Comparison of ENCODE assay signal across 8 mouse cellular contexts in the genomic region with DNA sequence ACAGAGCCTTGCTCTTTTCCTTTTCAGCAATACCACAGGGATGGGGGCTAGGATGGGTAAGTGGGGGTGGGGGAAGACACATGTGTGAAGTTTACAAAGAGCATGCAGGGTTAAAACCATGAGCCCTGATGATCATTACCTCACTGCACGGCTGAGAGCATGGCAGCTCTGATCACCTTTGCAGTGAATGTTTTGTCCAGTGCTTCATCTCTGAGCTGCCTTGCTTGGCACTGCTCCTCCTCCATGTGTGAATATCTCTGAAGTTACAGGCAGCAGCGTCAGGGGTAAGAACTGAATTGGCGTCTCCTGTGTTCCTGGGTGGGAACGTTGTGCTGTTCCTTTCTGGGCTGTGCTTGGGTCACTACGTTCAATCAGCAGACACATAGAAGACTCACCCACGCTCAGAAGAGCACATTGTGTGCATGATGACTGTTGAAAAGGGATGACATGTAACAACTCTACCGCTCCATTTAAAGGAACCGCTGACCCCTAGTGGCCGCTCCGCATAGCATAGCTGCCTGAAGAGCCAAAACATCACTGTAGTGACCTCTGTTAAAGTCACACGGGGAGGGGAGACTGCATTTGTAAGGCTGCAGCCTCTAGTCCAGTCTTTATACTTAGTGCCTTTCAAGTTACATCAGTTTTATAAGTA.
A peak's percentile ranks its signal among the peaks of the same experiment; 100 is the strongest.
DNase-seq lines count a peak whose midpoint lies in the region; ATAC-seq and TF ChIP-seq lines count a peak whose summit lies in the region.

No protein-coding gene starts in this region.

- no peak overlapping the region for H3K4me3 ChIP-seq in C2C12 (ENCODE audit: insufficient read depth, poor library complexity, severe bottlenecking)
- H3K4me3 ChIP-seq in heart, embryonic 14.5 days (ENCODE audit: control insufficient read depth in 1 of 2, insufficient read depth in 1 of 2, low read depth in 1 of 2, low read length in 2 of 2): no peak overlapping the region
- no peak overlapping the region for H3K4me3 ChIP-seq in liver, embryonic 13.5 days (replicated peaks)
- H3K4me3 ChIP-seq in neural tube, embryonic 11.5 days (ENCODE audit: low read depth, low read length): no peak overlapping the region
- no peak overlapping the region for H3K4me3 ChIP-seq in stomach, embryonic 16.5 days (replicated peaks; ENCODE audit: low read length)

- peak; percentile 90 for TF ChIP-seq CTCF in C2C12 (IDR thresholded peaks at IDR 0.05; ENCODE audit: control insufficient read depth, insufficient read depth, insufficient read length)

- no peak overlapping the region for H3ac ChIP-seq in C2C12 (ENCODE audit: control insufficient read depth, insufficient read length, low read depth)

- no peaks in the 10 kb centered on the region for H3K36me3 ChIP-seq in C2C12 (ENCODE audit: control insufficient read depth, insufficient read depth)
- H3K36me3 ChIP-seq in heart, embryonic 14.5 days (ENCODE audit: control insufficient read depth, insufficient read depth, low read length): no peaks in the 10 kb centered on the region
- no peaks in the 10 kb centered on the region for H3K36me3 ChIP-seq in liver, embryonic 13.5 days
- H3K36me3 ChIP-seq in neural tube, embryonic 11.5 days (ENCODE audit: control insufficient read depth, insufficient read depth, low read length): no peaks in the 10 kb centered on the region
- H3K36me3 ChIP-seq in stomach, embryonic 16.5 days (ENCODE audit: control insufficient read depth, insufficient read depth, low read length): no peaks in the 10 kb centered on the region

- H3K9ac ChIP-seq in heart, embryonic 14.5 days (ENCODE audit: low read length): no peak overlapping the region
- no peak overlapping the region for H3K9ac ChIP-seq in liver, embryonic 13.5 days
- H3K9ac ChIP-seq in neural tube, embryonic 11.5 days (ENCODE audit: low read length): no peak overlapping the region
- H3K9ac ChIP-seq in stomach, embryonic 16.5 days (ENCODE audit: low read length): no peak overlapping the region

- 4% methylated on average over 11 of the region's 11 CpGs for WGBS in heart, embryonic 14.5 days
- 14% methylated on average over 11 of the region's 11 CpGs for WGBS in liver, embryonic 13.5 days (ENCODE audit: insufficient replicate concordance)
- 19% methylated on average over 11 of the region's 11 CpGs for WGBS in neural tube, embryonic 11.5 days
- WGBS in stomach, embryonic 16.5 days: 16% methylated on average over 11 of the region's 11 CpGs

- DNase-seq in brain, adult 2 months (ENCODE audit: low read depth, low spot score): peak; percentile 94
- DNase-seq in fibroblast of lung, adult 2 months (ENCODE audit: low read depth): peak; percentile 64
- DNase-seq in kidney, postnatal 10 days: peak; percentile 94
- DNase-seq in liver, embryonic 13.5 days: peak; percentile 54
- DNase-seq in neural tube, embryonic 11.5 days (ENCODE audit: low spot score): peak; percentile 79

- ATAC-seq in heart, embryonic 14.5 days (ENCODE audit: insufficient number of reproducible peaks, insufficient read depth, low FRiP score, low read depth): peak; percentile 66
- ATAC-seq in liver, embryonic 13.5 days (ENCODE audit: low read depth): peak; percentile 76
- ATAC-seq in neural tube, embryonic 11.5 days (ENCODE audit: insufficient read depth, low FRiP score, low TSS enrichment): peak; percentile 41; the same call in 1 of the 2 replicates
- peak; percentile 84 for ATAC-seq in stomach, embryonic 16.5 days (ENCODE audit: insufficient read depth, low FRiP score)

- no peaks in the 10 kb centered on the region for H3K79me3 ChIP-seq in C2C12 (ENCODE audit: low read depth)

- peaks cover 19 to 46% of the 10 kb centered on the region in 2 experiments for H3K4me1 ChIP-seq in heart, embryonic 14.5 days (ENCODE audit: control insufficient read depth in 2 of 2, insufficient read depth in 2 of 2, low read length in 2 of 2)
- H3K4me1 ChIP-seq in liver, embryonic 13.5 days (replicated peaks): peaks cover 37% of the 10 kb centered on the region
- peaks cover 9% of the 10 kb centered on the region; the same call in 1 of the 2 replicates for H3K4me1 ChIP-seq in neural tube, embryonic 11.5 days (ENCODE audit: control insufficient read depth, insufficient read depth, low read length)
- H3K4me1 ChIP-seq in stomach, embryonic 16.5 days (ENCODE audit: control insufficient read depth, insufficient read depth, low read length): 0 out of 2 replicates have a peak, but pooled peaks cover 3% of the 10 kb centered on the region

- peak overlapping the region; percentile 51; a peak in 3 of 4 replicates for H3K27ac ChIP-seq in heart, embryonic 14.5 days (replicated peaks in 1 of 2; ENCODE audit: control insufficient read depth in 1 of 2, insufficient read depth in 1 of 2, low read depth in 2 of 2, low read length in 2 of 2)
- H3K27ac ChIP-seq in liver, embryonic 13.5 days: no peak overlapping the region
- H3K27ac ChIP-seq in neural tube, embryonic 11.5 days (ENCODE audit: low read depth, low read length): 0 out of 2 replicates have a peak overlapping the region, but pooled peaks have one; percentile 27
- no peak overlapping the region for H3K27ac ChIP-seq in stomach, embryonic 16.5 days (ENCODE audit: low read length)

- no peaks in the 10 kb centered on the region for H3K79me2 ChIP-seq in C2C12 (ENCODE audit: control insufficient read depth, insufficient read depth)

- H3K27me3 ChIP-seq in C2C12 (ENCODE audit: control insufficient read depth, insufficient read depth, insufficient read length): no peaks in the 10 kb centered on the region
- H3K27me3 ChIP-seq in heart, embryonic 14.5 days (ENCODE audit: control insufficient read depth, insufficient read depth, low read length): no peaks in the 10 kb centered on the region
- no peaks in the 10 kb centered on the region for H3K27me3 ChIP-seq in liver, embryonic 13.5 days
- no peaks in the 10 kb centered on the region for H3K27me3 ChIP-seq in neural tube, embryonic 11.5 days (ENCODE audit: control insufficient read depth, insufficient read depth, low read length)
- H3K27me3 ChIP-seq in stomach, embryonic 16.5 days (ENCODE audit: control insufficient read depth, insufficient read depth, low read length): no peaks in the 10 kb centered on the region

- H3K4me2 ChIP-seq in heart, embryonic 14.5 days (ENCODE audit: low read length): peak overlapping the region; percentile 40
- no peak overlapping the region for H3K4me2 ChIP-seq in liver, embryonic 13.5 days
- H3K4me2 ChIP-seq in neural tube, embryonic 11.5 days (ENCODE audit: low read depth): no peak overlapping the region
- H3K4me2 ChIP-seq in stomach, embryonic 16.5 days (ENCODE audit: low read depth, low read length): no peak overlapping the region

- no peaks in the 10 kb centered on the region for H3K9me3 ChIP-seq in heart, embryonic 14.5 days (ENCODE audit: control insufficient read depth, low read length)
- no peaks in the 10 kb centered on the region for H3K9me3 ChIP-seq in liver, embryonic 13.5 days (replicated peaks)
- no peaks in the 10 kb centered on the region for H3K9me3 ChIP-seq in neural tube, embryonic 11.5 days (ENCODE audit: control insufficient read depth, low read length)
- no peaks in the 10 kb centered on the region for H3K9me3 ChIP-seq in stomach, embryonic 16.5 days (replicated peaks; ENCODE audit: control insufficient read depth, low read length)

TF ChIP-seq in C2C12, 6 proteins besides CTCF, POLR2A, EP300 and RAD21:
- TF ChIP-seq FOSL1 (IDR thresholded peaks at IDR 0.05; ENCODE audit: insufficient read depth, low read length, poor library complexity, severe bottlenecking) (no peak), MAX (IDR thresholded peaks at IDR 0.05) (peak; percentile 46), CEBPB (IDR thresholded peaks at IDR 0.05; ENCODE audit: low read depth) (no peak), USF1 (IDR thresholded peaks at IDR 0.05; ENCODE audit: low read depth) (no peak), MYOG (IDR thresholded peaks at IDR 0.05; ENCODE audit: control insufficient read depth, extremely low read depth, insufficient read length) (no peak), MYOD1 (IDR thresholded peaks at IDR 0.05; ENCODE audit: control insufficient read depth, insufficient read length, low read depth) (no peak)
TF ChIP-seq in C2C12: peak in this region for 1.

Comparison
In these comparisons a context has a peak if more than half of its experiments do, and no peak if none do; other contexts are left out.
1. H3K27ac ChIP-seq: peak in heart, embryonic 14.5 days (2 of 2) and neural tube, embryonic 11.5 days (single experiment); none in liver, embryonic 13.5 days (single experiment) and stomach, embryonic 16.5 days (single experiment).
2. Peak in every context shown above with its lines, with median percentiles within 50 percentile points of each other: DNase-seq and ATAC-seq.